Mouse (Mus musculus): ENCODE measurements around the gene Fam163b.

Fam163b gene

DNA sequence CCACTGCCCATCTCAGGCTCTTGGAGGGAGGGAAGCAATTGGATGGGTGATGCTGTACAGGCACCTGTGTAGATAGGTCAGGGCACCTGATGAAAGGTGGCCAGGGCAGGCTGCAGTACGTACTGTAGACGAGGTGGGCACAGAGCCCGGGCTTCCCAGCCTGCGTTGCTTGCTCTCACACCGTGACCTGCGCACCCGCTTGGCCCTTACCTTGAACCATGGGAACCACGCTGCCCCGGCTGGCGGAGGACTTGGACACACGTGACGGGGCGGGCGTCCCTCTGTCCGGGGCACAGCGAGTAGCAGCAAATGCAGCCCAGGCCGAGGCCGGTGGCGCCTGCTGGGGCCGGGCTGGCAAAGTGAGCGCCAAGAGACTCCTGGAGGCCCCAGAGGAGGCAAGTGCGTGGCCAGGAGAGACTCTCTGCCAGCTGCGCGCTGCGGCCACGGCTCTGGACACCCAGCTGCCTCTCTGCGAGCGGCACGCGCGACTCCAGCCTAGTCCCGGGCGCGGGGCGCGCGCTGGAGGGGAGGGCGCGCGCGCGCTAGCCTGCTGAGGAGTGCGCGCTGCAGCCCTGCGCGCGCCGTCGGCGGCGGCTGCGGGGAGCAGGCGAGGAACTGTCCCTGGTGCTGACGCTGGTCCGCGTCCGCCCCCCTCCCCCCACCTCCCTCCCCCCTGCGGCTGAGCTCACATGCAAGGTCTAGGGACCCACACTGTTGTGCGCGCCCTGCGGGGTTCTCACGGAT, at the start of gene Fam163b:
Gene Fam163b, minus strand, starts transcription at position 542 of the 744 bp plus-strand sequence.
- in situ Hi-C loops (cut with MboI, MseI), result no loop called here

- in situ Hi-C loops (cut with MboI, MseI), result no loop called here
These were observed 47.7 kb upstream of the Fam163b start for GRCm38 (mm10) chr2:27189994-27190393.

- in situ Hi-C loops (cut with MboI, MseI), result no loop called here
These were observed 45.2 kb upstream of the Fam163b start for GRCm38 (mm10) chr2:27187531-27187930.

- in situ Hi-C loops (cut with MboI, MseI), result no loop called here
These were observed 41.4 kb upstream of the Fam163b start for GRCm38 (mm10) chr2:27183734-27184133.

- in situ Hi-C loops (cut with MboI, MseI), result no loop called here
These were observed 39.6 kb upstream of the Fam163b start for GRCm38 (mm10) chr2:27181907-27182306.

DNA sequence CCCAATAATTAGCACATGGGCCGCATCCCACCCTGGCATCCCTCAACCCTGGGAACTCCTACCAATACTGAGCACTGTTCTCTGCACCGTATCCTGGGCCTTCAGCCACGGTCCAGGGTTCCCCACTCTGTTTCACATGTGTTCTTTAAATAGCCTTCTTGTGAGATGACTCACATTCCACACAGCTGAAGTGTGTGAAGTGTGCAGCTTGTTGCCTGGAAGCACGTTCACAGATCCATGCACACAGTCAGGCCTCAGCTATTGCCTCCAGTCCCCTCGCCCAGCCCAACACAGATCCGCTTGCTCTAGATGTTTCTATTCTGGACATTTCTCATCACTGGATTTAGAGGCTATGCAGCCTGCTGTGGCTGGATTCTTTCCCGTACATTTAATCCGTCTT, 36.8 kb upstream of the Fam163b start:
- in situ Hi-C loops (cut with MboI, MseI), result loop anchor here (10.0 kb wide), 1 partner anchor 894 kb away; no protein-coding TSS in a partner anchor

DNA sequence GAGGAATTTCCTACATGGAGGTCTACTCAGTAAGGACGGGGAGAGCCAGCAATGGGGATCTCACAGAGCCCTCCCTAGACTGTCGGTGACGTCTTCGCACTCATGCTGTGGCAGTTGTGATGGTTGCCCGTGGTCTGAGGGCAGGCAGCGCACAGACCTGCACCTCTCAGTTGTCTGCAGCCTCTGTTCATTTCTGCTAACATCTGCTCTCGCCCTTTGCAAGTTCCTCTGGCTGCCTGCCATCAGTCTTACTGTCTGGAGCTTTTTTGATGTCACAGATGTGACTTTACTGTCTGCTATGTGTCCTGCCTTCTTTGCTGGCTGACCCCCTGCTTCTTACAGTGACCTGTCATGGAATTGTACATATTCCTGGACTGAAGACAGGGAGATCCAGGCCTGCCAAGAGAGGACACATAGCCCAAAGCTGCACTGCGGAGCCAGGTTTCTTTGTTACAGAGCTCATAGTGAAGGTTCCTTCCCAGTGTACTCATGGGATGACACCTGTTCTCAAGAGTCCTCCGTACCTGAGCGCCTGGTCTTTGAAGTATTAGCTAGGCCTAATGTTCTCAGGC, 33.5 kb upstream of the Fam163b start:
- in situ Hi-C loops (cut with MboI, MseI), result loop anchor here (10.0 kb wide), 1 partner anchor 891 kb away; no protein-coding TSS in a partner anchor

- in situ Hi-C loops (cut with MboI, MseI), result loop anchor here (10.0 kb wide), 1 partner anchor 889 kb away; no protein-coding TSS in a partner anchor
These were observed 32.0 kb upstream of the Fam163b start for GRCm38 (mm10) chr2:27174242-27174641.

- in situ Hi-C loops (cut with MboI, MseI), result no loop called here
These were observed 24.7 kb upstream of the Fam163b start for GRCm38 (mm10) chr2:27166999-27167398.

- in situ Hi-C loops (cut with MboI, MseI), result no loop called here
These were observed 23.8 kb upstream of the Fam163b start for GRCm38 (mm10) chr2:27166074-27166473.

DNA sequence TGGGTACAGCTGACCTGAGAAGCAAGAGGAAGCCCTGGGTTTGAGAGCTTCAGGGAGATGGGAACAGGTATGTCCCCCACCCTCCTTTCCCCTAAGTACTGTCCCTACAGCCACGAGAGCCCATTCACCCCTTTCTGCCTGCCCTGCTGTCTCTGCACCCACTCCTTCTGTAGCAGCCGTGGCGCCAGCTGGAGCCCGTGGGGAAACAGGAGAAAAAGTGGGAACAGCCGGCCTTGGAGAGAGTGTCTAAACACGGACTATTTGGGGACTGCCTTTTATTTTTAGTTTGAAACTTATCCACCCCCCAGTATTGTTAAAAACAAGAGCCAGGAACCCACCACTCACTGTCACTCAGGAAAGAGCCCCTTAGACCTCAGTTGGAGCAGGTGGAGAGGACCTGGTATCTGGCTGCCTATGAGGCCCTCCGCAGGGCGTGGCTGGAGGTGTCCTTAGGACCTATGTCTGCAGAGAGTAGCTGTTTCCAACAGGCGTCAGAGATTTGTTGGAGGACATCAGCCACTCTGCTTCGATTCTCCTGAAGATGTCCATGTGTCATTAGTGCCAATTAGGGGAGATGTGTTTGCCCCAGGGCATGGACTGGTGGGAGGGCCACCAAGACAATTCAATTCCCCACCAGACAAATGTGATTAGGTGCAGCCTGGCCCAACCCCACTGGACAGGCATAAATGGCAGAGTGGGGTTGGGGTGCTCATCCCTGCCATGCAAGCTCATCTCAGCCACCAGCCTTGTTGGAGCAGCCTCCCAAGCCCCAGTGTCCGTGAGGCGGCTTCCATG, 22.7 kb upstream of the Fam163b start, which contains the start of gene Dbh:
Gene Dbh, plus strand, starts transcription at position 438 of the 795 bp plus-strand sequence.
- in situ Hi-C loops (cut with MboI, MseI), result loop anchor here (5.0 kb wide), 1 partner anchor 88 kb away; the partner anchor contains the start of gene Adamtsl2

- in situ Hi-C loops (cut with MboI, MseI), result loop anchor here (5.0 kb wide), 1 partner anchor 87 kb away; the partner anchor contains the start of gene Adamtsl2
These were observed 21.6 kb upstream of the Fam163b start for GRCm38 (mm10) chr2:27163851-27164250.

DNA sequence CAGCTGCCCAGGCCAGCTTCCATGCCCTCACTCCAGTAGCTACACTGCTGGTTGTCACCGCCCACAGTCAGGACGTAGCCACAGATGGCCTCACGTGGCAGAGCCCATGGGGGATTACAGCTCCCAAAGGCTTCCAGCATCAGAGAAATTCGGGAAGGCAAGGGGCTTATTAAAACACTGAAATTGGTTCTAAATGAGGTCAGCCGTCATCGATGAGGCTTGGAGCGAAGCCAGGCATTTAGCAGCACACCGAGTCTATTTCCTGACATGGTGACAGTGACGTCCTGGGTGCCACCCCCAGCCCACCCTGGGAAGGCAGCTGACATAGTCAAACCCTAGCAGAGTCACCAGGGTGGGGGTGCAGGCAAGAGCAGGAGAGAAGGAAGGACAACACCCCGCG, 20.4 kb upstream of the Fam163b start:
- in situ Hi-C loops (cut with MboI, MseI), result loop anchor here (5.0 kb wide), 1 partner anchor 85 kb away; the partner anchor contains the start of gene Adamtsl2

GRCm38 (mm10) chr2:27161526-27161925, 19.2 kb upstream of the Fam163b start:
- in situ Hi-C loops (cut with MboI, MseI), result loop anchor here (5.0 kb wide), 1 partner anchor 84 kb away; the partner anchor contains the start of gene Adamtsl2

GRCm38 (mm10) chr2:27156596-27156995, 14.3 kb upstream of the Fam163b start:
- in situ Hi-C loops (cut with MboI, MseI), result no loop called here

DNA sequence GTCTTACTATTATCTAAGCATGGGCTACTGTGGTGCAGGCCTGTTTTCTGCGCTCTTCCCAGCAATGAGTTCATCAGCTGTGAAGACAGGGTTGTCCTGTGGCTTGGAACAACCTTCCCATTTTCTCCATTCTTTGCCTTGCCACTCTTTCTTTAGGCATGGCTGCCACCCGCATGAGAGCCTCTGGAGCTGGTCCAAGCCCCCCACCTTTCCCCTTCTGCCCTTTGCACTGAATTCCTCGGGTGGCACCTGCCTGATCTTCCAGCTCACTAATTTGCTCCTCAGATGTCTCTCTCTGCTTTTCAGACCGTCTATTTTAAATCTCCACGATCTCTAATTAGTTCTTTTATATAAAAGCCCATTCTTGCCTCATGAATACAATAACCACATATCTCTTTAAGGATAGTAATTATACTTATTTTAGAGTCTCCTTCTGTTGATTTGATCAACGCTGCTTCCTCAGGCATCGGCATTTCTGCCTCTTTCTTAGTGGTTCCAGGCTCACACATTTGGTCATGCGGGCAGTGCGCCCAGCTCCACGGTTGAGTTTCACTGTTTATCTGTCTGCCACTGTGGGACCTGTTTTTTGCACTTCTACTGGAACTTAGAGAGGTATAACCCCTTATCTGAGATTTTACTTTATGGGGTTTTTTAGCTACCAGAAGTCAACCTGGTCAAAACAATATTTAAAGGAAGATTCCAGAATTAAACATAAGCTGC, 12.3 kb upstream of the Fam163b start:
- in situ Hi-C loops (cut with MboI, MseI), result no loop called here

DNA sequence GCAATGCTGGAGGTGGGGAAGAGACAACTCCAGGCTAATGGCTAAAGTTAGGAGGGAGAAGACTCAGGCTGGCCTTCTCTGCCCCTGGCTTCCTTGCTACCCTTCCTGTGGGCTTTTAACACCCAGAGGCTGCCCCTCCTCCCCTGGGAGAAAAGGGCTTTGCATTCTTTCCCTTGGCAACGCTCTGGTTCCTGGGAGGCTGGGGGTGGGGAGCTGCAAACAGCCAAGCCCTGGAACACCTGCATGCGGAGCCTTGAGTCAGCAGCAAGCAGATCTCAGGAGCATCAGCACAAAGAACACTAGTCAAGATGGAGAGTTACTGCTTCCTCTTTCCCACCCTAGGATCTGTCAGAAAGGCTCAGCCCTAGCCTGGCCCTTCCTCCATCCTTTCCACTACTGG, 7.2 kb upstream of the Fam163b start:
- in situ Hi-C loops (cut with MboI, MseI), result no loop called here

DNA sequence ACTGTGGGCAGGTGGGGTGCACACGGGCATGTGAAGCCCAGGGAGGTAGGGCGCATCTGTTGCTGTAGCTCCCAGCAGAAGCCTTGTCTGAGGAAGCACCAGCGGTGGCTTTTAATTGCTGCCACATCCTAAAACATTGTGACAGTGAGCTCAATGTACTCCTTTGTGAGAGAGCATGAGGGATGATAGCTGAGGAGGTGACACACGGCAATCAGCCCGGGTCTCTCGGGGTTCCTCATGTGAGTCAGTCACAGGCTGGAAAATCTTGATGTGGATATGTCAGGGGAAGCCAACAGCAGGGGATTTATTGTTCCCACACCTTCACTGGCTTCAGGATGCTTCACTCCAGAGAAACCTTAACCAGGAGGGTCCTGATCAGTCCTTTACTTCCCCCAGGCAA, 4.5 kb upstream of the Fam163b start:
- in situ Hi-C loops (cut with MboI, MseI), result no loop called here

GRCm38 (mm10) chr2:27144957-27145356, 2.7 kb upstream of the Fam163b start:
- in situ Hi-C loops (cut with MboI, MseI), result no loop called here

DNA sequence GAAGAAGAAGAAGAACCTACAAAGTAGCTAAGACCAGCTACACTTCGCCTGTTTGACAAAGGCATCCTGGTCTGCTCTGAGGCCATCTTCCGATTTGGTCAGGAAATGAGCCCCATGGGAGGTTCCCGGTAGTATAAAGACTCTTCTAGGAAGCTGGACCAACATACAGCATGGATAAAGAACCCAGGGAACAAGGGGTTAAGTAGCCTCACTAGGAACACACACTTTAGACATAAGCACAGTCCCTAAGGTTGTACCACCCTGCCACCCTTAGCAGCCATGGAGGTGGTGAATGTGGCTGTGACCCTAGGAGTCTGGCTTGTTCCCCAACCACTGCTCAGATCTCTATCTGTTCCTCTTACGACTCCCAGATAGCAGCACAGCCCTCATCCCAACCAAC, 3.9 kb downstream of the Fam163b start:
- in situ Hi-C loops (cut with MboI, MseI), result no loop called here

DNA sequence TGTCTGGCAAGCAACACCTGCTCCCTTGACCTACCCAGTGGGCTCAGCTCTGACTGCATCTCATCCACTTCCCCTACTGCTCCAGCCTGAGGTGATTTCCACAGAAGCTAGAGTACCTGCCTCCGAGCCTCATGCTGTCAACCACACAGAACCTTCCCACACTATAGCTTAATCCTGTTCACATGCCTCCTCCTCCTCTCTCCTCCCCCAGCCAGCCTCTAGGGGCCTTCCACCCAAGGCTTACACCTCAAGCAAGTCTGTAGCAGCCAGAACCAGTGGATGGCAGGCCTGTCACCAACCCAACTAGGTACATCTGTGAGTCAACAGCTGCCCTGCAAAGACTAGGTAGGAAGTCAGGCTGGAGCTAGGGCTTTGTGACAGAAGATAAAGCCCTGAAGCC, 5.5 kb downstream of the Fam163b start:
- in situ Hi-C loops (cut with MboI, MseI), result no loop called here
